Mouse (Mus musculus) liver, embryonic 14.5 days (tissue): ENCODE data around the gene Jmjd7. TPM values are rescaled to one million over a fixed set of nuclear protein-coding genes. Genes with fewer than 3 reads are reported as not detected.

Experiments
- ATAC-seq: fragments of 200-750 bp; cut with Nextera tagmentation; 2 replicates; pipeline ENCODE4 v1.8.0; 2017; ENCODE audit warnings: moderate number of reproducible peaks, mild to moderate bottlenecking, moderate library complexity; ENCODE audit not compliant: insufficient read depth
- DNase-seq, 3 experiments: peaks; one replicate each; pipeline ENCODE4 v3.0.0-alpha.2; 2012 to 2013; ENCODE audit warnings: low read depth in 3 of 3, low spot score in 3 of 3
- H3K27ac ChIP-seq: fragments of 300-500 bp; sonication (generic); 2 replicates; pipeline ENCODE4 v1.5.1; 2014; ENCODE audit warnings: moderate library complexity, mild to moderate bottlenecking, control low read depth, inconsistent platforms
- H3K27me3 ChIP-seq: fragments of 300-500 bp; sonication (generic); 2 replicates; pipeline ENCODE4 v1.6.1; 2014; ENCODE audit warnings: mild to moderate bottlenecking, low read length, moderate library complexity; ENCODE audit not compliant: control insufficient read depth, insufficient read depth
- H3K36me3 ChIP-seq: fragments of 300-500 bp; sonication (generic); replicated peaks from 2 replicates; pipeline ENCODE4 v1.6.1; 2014; ENCODE audit warnings: low read depth; ENCODE audit not compliant: control insufficient read depth, insufficient read depth
- H3K4me1 ChIP-seq, 2 experiments: fragments of 200-500 bp in 1 of 2; fragments of 300-500 bp in 1 of 2; sonication (generic) in 1 of 2; replicated peaks; 2 replicates each; pipeline ENCODE4 v1.6.1; 2012 to 2014; ENCODE audit warnings: antibody characterized with exemption in 1 of 2, inconsistent platforms in 1 of 2, low read length in 1 of 2; ENCODE audit not compliant: control insufficient read depth in 2 of 2, insufficient read depth in 2 of 2
- H3K4me2 ChIP-seq: fragments of 300-500 bp; sonication (generic); 2 replicates; pipeline ENCODE4 v1.6.1; 2014; ENCODE audit warnings: low read depth, mild to moderate bottlenecking, control low read depth, moderate library complexity
- H3K4me3 ChIP-seq, 2 experiments: fragments of 200-500 bp in 1 of 2; fragments of 300-500 bp in 1 of 2; sonication (generic) in 1 of 2; 2 replicates each; pipeline ENCODE4 v1.5.1; 2012 to 2014; ENCODE audit warnings: low read depth in 2 of 2, low read length in 2 of 2, mild to moderate bottlenecking in 2 of 2, control low read depth in 1 of 2, inconsistent platforms in 1 of 2, moderate library complexity in 1 of 2; ENCODE audit not compliant: insufficient read depth in 1 of 2
- H3K9ac ChIP-seq: fragments of 300-500 bp; sonication (generic); replicated peaks from 2 replicates; pipeline ENCODE4 v1.6.1; 2014; ENCODE audit warnings: mild to moderate bottlenecking, control low read depth, moderate library complexity
- H3K9me3 ChIP-seq: fragments of 300-500 bp; sonication (generic); 2 replicates; pipeline ENCODE4 v1.6.1; 2016; ENCODE audit warnings: low read length, mixed read lengths; ENCODE audit not compliant: control insufficient read depth
- CTCF ChIP-seq: IDR thresholded peaks from 2 replicates; pipeline ENCODE4 v1.5.1; 2016; ENCODE audit warnings: antibody characterized with exemption, low read depth, control low read depth
- EP300 ChIP-seq: IDR thresholded peaks from 2 replicates; pipeline ENCODE4 v1.6.1; 2016; ENCODE audit warnings: antibody characterized with exemption, low read depth
- WGBS: fragments of 180-500 bp; shearing (Covaris S2); extraction: QIAGEN DNeasy Blood & Tissue Kit; methylation state at CpG from one replicate; pipeline ENCODE4 v1.1.7; 2014; ENCODE audit not compliant: insufficient replicate concordance; 5-methylcytosine and 5-hydroxymethylcytosine counted together
- polyA plus RNA-seq, 2 experiments: library from polyadenylated mRNA; depleted of rRNA in 1 of 2; stranded (reverse) in 1 of 2; unstranded in 1 of 2; fragments of >200 nt; fragmentation: Nextera tagmentation in 1 of 2; extraction: Ambion mirVana in 1 of 2; gene quantifications; 2 replicates each; pipeline versions ENCODE4 v1.2.1 to v1.2.3; 2012 to 2014

Gene Jmjd7
- polyA plus RNA-seq, 2 experiments, result 4.7 to 5.0 TPM

GRCm38 (mm10) chr2:120048173-120048572, 20.9 kb downstream of the Jmjd7 start:
- no peaks in the 10 kb centered on the region for H3K36me3 ChIP-seq
- no peaks in the 10 kb centered on the region for H3K9me3 ChIP-seq
- TF ChIP-seq EP300 (no peak), CTCF (no peak)
- no peak overlapping the region for H3K4me2 ChIP-seq
- no peak overlapping the region for H3K4me3 ChIP-seq
- DNase-seq (no peak), ATAC-seq (no peak)
- H3K27ac ChIP-seq, result no peak overlapping the region
- no peaks in the 10 kb centered on the region for H3K4me1 ChIP-seq
- WGBS, result 68% methylated on average over 9 of the region's 9 CpGs
- H3K9ac ChIP-seq, result no peak overlapping the region
- no peaks in the 10 kb centered on the region for H3K27me3 ChIP-seq

- Histone ChIP-seq H3K36me3 (no peaks in the 10 kb centered on the region), H3K4me3 (no peak overlapping the region), H3K4me1 (no peaks in the 10 kb centered on the region), H3K27me3 (no peaks in the 10 kb centered on the region), H3K9me3 (no peaks in the 10 kb centered on the region), H3K4me2 (no peak overlapping the region), H3K9ac (no peak overlapping the region), H3K27ac (no peak overlapping the region)
- WGBS, result 51% methylated on average over 10 of the region's 10 CpGs
- TF ChIP-seq EP300, result no peak
- peak; percentile 72 for TF ChIP-seq CTCF
- no peak for ATAC-seq
- DNase-seq, result no peak
Measured at GRCm38 (mm10) chr2:120049632-120050274, 22.5 kb downstream of the Jmjd7 start.

GRCm38 (mm10) chr2:120051405-120051804, 24.1 kb downstream of the Jmjd7 start:
- Histone ChIP-seq H3K4me3 (no peak overlapping the region), H3K9me3 (no peaks in the 10 kb centered on the region), H3K9ac (no peak overlapping the region), H3K4me1 (no peaks in the 10 kb centered on the region), H3K4me2 (no peak overlapping the region), H3K27me3 (no peaks in the 10 kb centered on the region), H3K36me3 (no peaks in the 10 kb centered on the region), H3K27ac (no peak overlapping the region)
- DNase-seq (no peak), ATAC-seq (no peak)
- TF ChIP-seq CTCF (no peak), EP300 (no peak)
- WGBS, result 51% methylated on average over 6 of the region's 6 CpGs

- H3K4me1 ChIP-seq, result no peaks in the 10 kb centered on the region
- WGBS, result 66% methylated on average over 12 of the region's 12 CpGs
- no peaks in the 10 kb centered on the region for H3K36me3 ChIP-seq
- H3K27ac ChIP-seq, result no peak overlapping the region
- no peak overlapping the region for H3K4me3 ChIP-seq
- DNase-seq (no peak), ATAC-seq (no peak)
- H3K27me3 ChIP-seq, result no peaks in the 10 kb centered on the region
- TF ChIP-seq EP300 (no peak), CTCF (no peak)
- H3K9ac ChIP-seq, result no peak overlapping the region
- no peak overlapping the region for H3K4me2 ChIP-seq
- no peaks in the 10 kb centered on the region for H3K9me3 ChIP-seq
Measured at GRCm38 (mm10) chr2:120054771-120055552, 27.7 kb downstream of the Jmjd7 start.

- Histone ChIP-seq H3K36me3 (no peaks in the 10 kb centered on the region), H3K9me3 (no peaks in the 10 kb centered on the region), H3K4me1 (no peaks in the 10 kb centered on the region), H3K4me3 (no peak overlapping the region), H3K27me3 (no peaks in the 10 kb centered on the region), H3K9ac (no peak overlapping the region), H3K27ac (no peak overlapping the region), H3K4me2 (no peak overlapping the region)
- WGBS, result 70% methylated on average over 10 of the region's 10 CpGs
- TF ChIP-seq CTCF (no peak), EP300 (no peak)
- no peak for DNase-seq
- no peak for ATAC-seq
Measured at GRCm38 (mm10) chr2:120055923-120056322, 28.6 kb downstream of the Jmjd7 start.
